Mouse (Mus musculus) midbrain, embryonic 15.5 days (tissue): ENCODE results near the gene Nol9. TPM values are rescaled to one million over a fixed set of nuclear protein-coding genes. Genes with fewer than 3 reads are reported as not detected.
A peak's percentile ranks its signal among the peaks of the same experiment; 100 is the strongest.

Source experiments
- ATAC-seq: fragments of 200-750 bp; cut with Nextera tagmentation; replicated peaks from 2 replicates; pipeline ENCODE4 v1.8.0; 2017; ENCODE audit warnings: moderate TSS enrichment
- H3K27ac ChIP-seq: fragments of 300-500 bp; sonication (generic); 2 replicates; pipeline ENCODE4 v1.5.1; 2015; ENCODE audit warnings: mild to moderate bottlenecking, inconsistent platforms
- H3K27me3 ChIP-seq: fragments of 300-500 bp; sonication (generic); replicated peaks from 2 replicates; pipeline ENCODE4 v1.6.1; 2015; ENCODE audit warnings: inconsistent platforms
- H3K36me3 ChIP-seq: fragments of 300-500 bp; sonication (generic); replicated peaks from 2 replicates; pipeline ENCODE4 v1.6.1; 2015; ENCODE audit warnings: inconsistent platforms
- H3K4me1 ChIP-seq: fragments of 300-500 bp; sonication (generic); 2 replicates; pipeline ENCODE4 v1.6.1; 2015; ENCODE audit warnings: inconsistent platforms
- H3K4me2 ChIP-seq: fragments of 300-500 bp; sonication (generic); 2 replicates; pipeline ENCODE4 v1.6.1; 2015; ENCODE audit warnings: inconsistent platforms, mild to moderate bottlenecking, moderate library complexity
- H3K4me3 ChIP-seq: fragments of 300-500 bp; sonication (generic); 2 replicates; pipeline ENCODE4 v1.5.1; 2015; ENCODE audit warnings: mild to moderate bottlenecking, inconsistent platforms
- H3K9ac ChIP-seq: fragments of 300-500 bp; sonication (generic); 2 replicates; pipeline ENCODE4 v1.6.1; 2015; ENCODE audit warnings: mild to moderate bottlenecking, inconsistent platforms
- H3K9me3 ChIP-seq: fragments of 300-500 bp; sonication (generic); 2 replicates; pipeline ENCODE4 v1.6.1; 2016; ENCODE audit warnings: inconsistent platforms
- WGBS: fragments of 180-500 bp; shearing (Covaris S2); methylation state at CpG from one replicate; pipeline ENCODE4 v1.1.7; 2015; ENCODE audit warnings: mixed read lengths; 5-methylcytosine and 5-hydroxymethylcytosine counted together
- polyA plus RNA-seq: library from polyadenylated mRNA; unstranded; fragments of >200 nt; fragmentation: Nextera tagmentation; extraction: Ambion mirVana; gene quantifications from 2 replicates; pipeline ENCODE4 v1.2.1, GENCODE M21; 2015

The Nol9 gene
- polyA plus RNA-seq, 1 experiment from 2014 or later, result 27.4 TPM

DNA sequence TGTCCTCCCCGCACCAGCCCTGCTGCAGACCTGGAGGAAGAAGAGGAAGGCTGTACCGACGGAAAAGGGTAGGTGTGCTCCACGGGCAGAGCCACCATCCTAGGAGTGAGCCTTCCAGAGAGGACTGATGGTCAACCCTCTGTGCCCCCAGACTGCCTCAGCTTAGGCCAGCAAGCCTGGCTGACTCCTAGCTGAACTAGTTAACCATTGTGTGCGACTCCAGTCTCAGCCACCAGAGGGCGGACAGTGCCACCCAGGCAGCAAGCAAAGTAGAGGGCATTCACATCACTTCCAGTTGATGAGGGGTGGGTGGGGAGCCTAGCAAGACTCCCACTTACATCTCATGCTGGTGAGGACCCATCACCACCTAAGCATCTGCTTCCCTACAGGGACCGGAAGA, 63.9 kb downstream of the Nol9 start:
- ATAC-seq, result no peak
- Histone ChIP-seq H3K36me3 (no peaks in the 10 kb centered on the region), H3K4me2 (no peak overlapping the region), H3K9ac (no peak overlapping the region), H3K27me3 (no peaks in the 10 kb centered on the region), H3K4me3 (no peak overlapping the region), H3K27ac (no peak overlapping the region), H3K9me3 (no peaks in the 10 kb centered on the region), H3K4me1 (peaks cover 9% of the 10 kb centered on the region)
- 42% methylated on average over 7 of the region's 7 CpGs for WGBS

DNA sequence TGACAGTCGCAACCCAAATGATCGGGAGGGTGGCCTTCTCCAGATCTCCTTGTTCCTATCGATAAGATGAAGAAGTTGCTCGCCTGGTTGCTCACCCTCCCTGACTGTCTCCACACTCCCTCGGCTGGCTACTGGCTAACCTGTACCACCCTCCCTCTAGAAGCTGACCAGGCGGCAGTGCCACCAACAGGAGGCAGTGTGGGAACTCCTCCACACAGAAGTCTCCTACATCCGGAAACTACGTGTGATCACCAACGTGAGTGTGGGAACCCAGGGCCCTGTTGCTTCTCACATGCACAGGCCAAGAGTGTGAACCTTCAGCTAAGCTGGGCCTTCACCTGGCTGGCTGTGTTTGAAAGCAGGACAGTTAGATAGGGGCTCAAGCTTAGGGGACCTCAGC, 67.6 kb downstream of the Nol9 start:
- ATAC-seq, result no peak
- Histone ChIP-seq H3K36me3 (no peaks in the 10 kb centered on the region), H3K4me2 (no peak overlapping the region), H3K9me3 (no peaks in the 10 kb centered on the region), H3K27me3 (no peaks in the 10 kb centered on the region), H3K4me1 (peaks cover 19% of the 10 kb centered on the region), H3K9ac (no peak overlapping the region), H3K27ac (no peak overlapping the region), H3K4me3 (no peak overlapping the region)
- 66% methylated on average over 9 of the region's 9 CpGs for WGBS

DNA sequence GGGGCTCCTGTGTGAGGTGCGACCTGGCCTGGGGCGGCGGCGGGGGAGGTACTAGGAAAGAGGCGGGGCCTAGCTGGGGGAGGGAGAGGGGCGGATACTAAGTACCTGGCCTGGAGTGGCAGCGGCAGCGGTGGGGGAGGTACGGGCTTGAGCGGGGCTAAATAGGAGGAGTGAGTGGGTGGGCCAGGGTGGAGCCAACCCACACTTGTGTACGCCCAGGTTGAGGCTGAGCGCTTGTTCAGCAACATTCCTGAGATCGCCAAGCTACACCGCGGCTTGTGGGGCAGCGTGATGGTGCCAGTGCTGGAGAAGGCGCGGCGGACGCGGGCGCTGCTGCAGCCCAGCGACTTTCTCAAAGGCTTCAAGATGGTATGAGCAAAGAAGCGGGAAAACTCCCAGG, 68.4 kb downstream of the Nol9 start:
- Histone ChIP-seq H3K27me3 (no peaks in the 10 kb centered on the region), H3K27ac (peak overlapping the region; percentile 71)
- WGBS, result 5% methylated on average over 24 of the region's 24 CpGs

DNA sequence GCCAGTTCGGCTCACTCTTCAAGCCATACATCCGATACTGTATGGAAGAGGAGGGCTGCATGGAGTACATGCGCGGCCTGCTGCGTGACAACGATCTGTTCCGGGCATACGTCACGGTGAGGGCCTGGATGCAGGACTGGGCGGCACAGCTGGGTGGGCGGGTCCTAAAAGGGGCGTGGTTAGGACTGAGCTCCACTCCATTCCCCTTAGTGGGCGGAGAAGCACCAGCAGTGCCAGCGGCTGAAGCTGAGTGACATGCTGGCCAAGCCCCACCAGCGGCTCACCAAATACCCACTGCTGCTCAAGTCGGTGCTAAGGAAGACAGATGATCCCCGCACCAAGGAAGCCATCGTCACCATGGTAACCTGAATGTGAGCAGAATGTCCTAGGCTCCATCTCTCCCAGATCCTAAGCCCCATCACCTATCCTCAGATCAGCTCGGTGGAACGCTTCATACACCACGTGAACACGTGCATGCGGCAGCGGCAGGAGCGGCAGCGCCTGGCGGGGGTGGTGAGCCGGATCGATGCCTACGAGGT, 68.9 kb downstream of the Nol9 start:
- Histone ChIP-seq H3K4me3 (peak overlapping the region; percentile 36), H3K36me3 (no peaks in the 10 kb centered on the region), H3K9ac (peak overlapping the region; percentile 41), H3K4me1 (peaks cover 19% of the 10 kb centered on the region), H3K27ac (peak overlapping the region; percentile 71), H3K9me3 (no peaks in the 10 kb centered on the region), H3K27me3 (no peaks in the 10 kb centered on the region), H3K4me2 (peak overlapping the region; percentile 60)
- ATAC-seq, result peak; percentile 93
- 8% methylated on average over 30 of the region's 30 CpGs for WGBS

More for the DNA sequence above, 68.4 kb downstream of the Nol9 start:
- Histone ChIP-seq H3K36me3 (no peaks in the 10 kb centered on the region), H3K4me1 (peaks cover 19% of the 10 kb centered on the region), H3K4me3 (peak overlapping the region; percentile 36), H3K4me2 (peak overlapping the region; percentile 60), H3K9me3 (no peaks in the 10 kb centered on the region), H3K9ac (peak overlapping the region; percentile 32)
- peak; percentile 79 for ATAC-seq

DNA sequence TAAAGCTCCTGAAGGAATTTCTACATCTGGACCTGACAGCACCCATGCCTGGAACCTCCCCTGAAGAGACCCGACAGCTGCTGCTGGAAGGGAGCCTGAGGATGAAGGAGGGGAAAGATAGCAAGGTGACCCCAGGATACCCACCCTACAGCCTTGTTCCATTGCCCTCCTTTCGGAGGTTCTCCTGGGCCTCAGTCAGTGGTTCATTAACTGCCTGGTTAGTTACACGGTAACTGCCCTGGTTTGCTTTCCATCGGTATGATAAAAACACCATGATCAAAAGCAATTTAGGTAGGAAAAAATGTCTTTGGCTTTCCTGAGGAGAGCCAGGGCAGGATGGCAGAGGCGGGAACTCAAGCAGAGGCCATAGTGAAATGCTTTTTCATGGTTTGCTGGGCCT, 69.6 kb downstream of the Nol9 start:
- 88% methylated on average over 5 of the region's 5 CpGs for WGBS

DNA sequence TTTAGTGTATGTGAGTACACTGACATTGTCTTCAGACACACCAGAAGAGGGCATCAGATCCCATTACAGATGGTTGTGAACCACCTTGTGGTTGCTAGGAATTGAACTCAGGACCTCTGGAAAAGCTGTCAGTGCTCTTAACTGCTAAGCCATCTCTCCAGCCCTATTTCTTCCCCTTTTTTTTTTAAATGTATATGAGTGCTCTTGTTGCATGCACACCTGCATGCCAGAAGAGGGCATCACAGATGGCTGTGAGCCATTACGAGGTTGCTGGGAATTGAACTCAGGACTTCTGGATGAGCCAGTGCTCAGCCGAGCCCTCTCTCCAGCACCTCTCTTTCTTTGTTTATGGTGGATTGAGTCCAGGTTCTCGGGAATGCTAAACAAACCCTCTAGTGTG, 70.4 kb downstream of the Nol9 start:
- Histone ChIP-seq H3K4me1 (peaks cover 19% of the 10 kb centered on the region), H3K27me3 (peaks cover 11% of the 10 kb centered on the region; the same call in 1 of the 2 replicates), H3K4me3 (no peak overlapping the region), H3K9me3 (no peaks in the 10 kb centered on the region), H3K9ac (no peak overlapping the region), H3K27ac (no peak overlapping the region), H3K36me3 (no peaks in the 10 kb centered on the region), H3K4me2 (no peak overlapping the region)
- no peak for ATAC-seq
- WGBS, result 91% methylated on average over 3 of the region's 3 CpGs

More for the DNA sequence above, 69.6 kb downstream of the Nol9 start:
- Histone ChIP-seq H3K4me2 (peak overlapping the region; percentile 60), H3K4me1 (peaks cover 19% of the 10 kb centered on the region), H3K27ac (peak overlapping the region; percentile 71), H3K9me3 (no peaks in the 10 kb centered on the region), H3K36me3 (no peaks in the 10 kb centered on the region), H3K9ac (peak overlapping the region; percentile 41), H3K4me3 (peak overlapping the region; percentile 36), H3K27me3 (peaks cover 3% of the 10 kb centered on the region; the same call in 1 of the 2 replicates)
- ATAC-seq, result no peak

DNA sequence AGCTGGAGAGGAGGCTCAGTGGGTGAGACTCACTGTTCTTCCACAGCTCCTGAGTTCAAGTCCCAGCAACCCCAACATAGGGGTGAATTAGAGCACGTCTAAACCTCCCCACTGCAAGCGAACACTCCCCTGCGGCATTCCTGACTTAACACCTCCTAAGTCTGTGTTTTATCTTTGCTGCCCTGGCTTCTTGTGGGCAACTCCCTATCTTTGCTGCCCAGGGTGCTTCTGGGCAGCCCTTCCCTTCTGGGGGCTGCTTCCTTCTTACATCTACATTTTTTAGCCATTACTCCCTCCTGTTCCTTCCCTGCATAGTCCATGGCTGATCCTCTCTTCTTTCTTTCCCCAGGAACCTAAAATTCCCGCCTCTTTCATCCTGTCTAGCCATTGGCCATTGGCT, 71.6 kb downstream of the Nol9 start:
- Histone ChIP-seq H3K9me3 (no peaks in the 10 kb centered on the region), H3K9ac (no peak overlapping the region), H3K27me3 (peaks cover 23% of the 10 kb centered on the region), H3K4me3 (no peak overlapping the region), H3K4me2 (no peak overlapping the region), H3K4me1 (peaks cover 22% of the 10 kb centered on the region), H3K27ac (no peak overlapping the region), H3K36me3 (no peaks in the 10 kb centered on the region)
- ATAC-seq, result no peak
- WGBS, result 87% methylated on average over 4 of the region's 4 CpGs

Other genes starting within 250 kb of the Nol9 start
- 145 and 156 TPM in 2 replicates for gene Camta1, start 177.4 kb upstream of the Nol9 start, polyA plus RNA-seq
- 89.4 and 92.5 TPM in 2 replicates for gene Dnajc11, start 105.6 kb upstream of the Nol9 start, polyA plus RNA-seq
- gene Thap3, start 50.3 kb upstream of the Nol9 start, polyA plus RNA-seq, result 38.3 and 39.5 TPM in 2 replicates
- 22.5 and 22.7 TPM in 2 replicates for gene Phf13, start 43.1 kb upstream of the Nol9 start, polyA plus RNA-seq
- gene Klhl21, start 30.5 kb upstream of the Nol9 start, polyA plus RNA-seq, result 3.6 and 4.0 TPM in 2 replicates
- gene Zbtb48, start 11.7 kb upstream of the Nol9 start, polyA plus RNA-seq, result 22.1 and 23.9 TPM in 2 replicates
- 1.5 and 1.6 TPM in 2 replicates for gene Tas1r1, start 753 bp upstream of the Nol9 start, polyA plus RNA-seq
- gene Plekhg5, start 33.2 kb downstream of the Nol9 start, polyA plus RNA-seq, result 12.3 and 12.5 TPM in 2 replicates
- gene Tnfrsf25, start 76.6 kb downstream of the Nol9 start, polyA plus RNA-seq, result 0.80 and 1.0 TPM in 2 replicates
- 0.13 and 0.19 TPM in 2 replicates for gene Espn, start 113.0 kb downstream of the Nol9 start, polyA plus RNA-seq
- not detected in 2 replicates for gene Hes2, start 119.5 kb downstream of the Nol9 start, polyA plus RNA-seq
- gene Acot7, start 138.8 kb downstream of the Nol9 start, polyA plus RNA-seq, result 409 and 418 TPM in 2 replicates
- 15.6 and 16.6 TPM in 2 replicates for gene Gpr153, start 234.9 kb downstream of the Nol9 start, polyA plus RNA-seq